Mouse (Mus musculus) liver, embryonic 13.5 days (tissue): ENCODE measurements around the gene Zwilch. TPM values are rescaled to one million over a fixed set of nuclear protein-coding genes. Genes with fewer than 3 reads are reported as not detected.

Source experiments
- ATAC-seq: fragments of 200-750 bp; cut with Nextera tagmentation; 2 replicates; pipeline ENCODE4 v1.8.0; 2017; ENCODE audit warnings: low read depth, mild to moderate bottlenecking, moderate number of reproducible peaks, moderate library complexity
- DNase-seq: peaks from one replicate; pipeline ENCODE4 v3.0.0; 2022
- H3K27ac ChIP-seq: fragments of 300-500 bp; sonication (generic); 2 replicates; pipeline ENCODE4 v1.5.1; 2015; ENCODE audit warnings: moderate library complexity, mild to moderate bottlenecking, inconsistent platforms
- H3K27me3 ChIP-seq: fragments of 300-500 bp; sonication (generic); 2 replicates; pipeline ENCODE4 v1.6.1; 2015; ENCODE audit warnings: mild to moderate bottlenecking, inconsistent platforms
- H3K36me3 ChIP-seq: fragments of 300-500 bp; sonication (generic); 2 replicates; pipeline ENCODE4 v1.6.1; 2015; ENCODE audit warnings: mild to moderate bottlenecking, inconsistent platforms
- H3K4me1 ChIP-seq: fragments of 300-500 bp; sonication (generic); replicated peaks from 2 replicates; pipeline ENCODE4 v1.6.1; 2015; ENCODE audit warnings: inconsistent platforms
- H3K4me2 ChIP-seq: fragments of 300-500 bp; sonication (generic); 2 replicates; pipeline ENCODE4 v1.6.1; 2015; ENCODE audit warnings: inconsistent platforms, mild to moderate bottlenecking, moderate library complexity
- H3K4me3 ChIP-seq: fragments of 300-500 bp; sonication (generic); replicated peaks from 2 replicates; pipeline ENCODE4 v1.5.1; 2015; ENCODE audit warnings: mild to moderate bottlenecking, inconsistent platforms
- H3K9ac ChIP-seq: fragments of 300-500 bp; sonication (generic); 2 replicates; pipeline ENCODE4 v1.6.1; 2015; ENCODE audit warnings: mild to moderate bottlenecking, inconsistent platforms
- H3K9me3 ChIP-seq: fragments of 300-500 bp; sonication (generic); replicated peaks from 2 replicates; pipeline ENCODE4 v1.6.1; 2016; ENCODE audit warnings: inconsistent platforms
- WGBS: fragments of 180-500 bp; shearing (Covaris S2); methylation state at CpG from one replicate; pipeline ENCODE4 v1.1.7; 2015; ENCODE audit not compliant: insufficient replicate concordance; 5-methylcytosine and 5-hydroxymethylcytosine counted together
- polyA plus RNA-seq: library from polyadenylated mRNA; unstranded; fragments of >200 nt; fragmentation: Nextera tagmentation; extraction: Ambion mirVana; gene quantifications from 2 replicates; pipeline ENCODE4 v1.2.1, GENCODE M21; 2015

Zwilch gene
- polyA plus RNA-seq, 1 experiment from 2014 or later = 14.7 TPM

DNA sequence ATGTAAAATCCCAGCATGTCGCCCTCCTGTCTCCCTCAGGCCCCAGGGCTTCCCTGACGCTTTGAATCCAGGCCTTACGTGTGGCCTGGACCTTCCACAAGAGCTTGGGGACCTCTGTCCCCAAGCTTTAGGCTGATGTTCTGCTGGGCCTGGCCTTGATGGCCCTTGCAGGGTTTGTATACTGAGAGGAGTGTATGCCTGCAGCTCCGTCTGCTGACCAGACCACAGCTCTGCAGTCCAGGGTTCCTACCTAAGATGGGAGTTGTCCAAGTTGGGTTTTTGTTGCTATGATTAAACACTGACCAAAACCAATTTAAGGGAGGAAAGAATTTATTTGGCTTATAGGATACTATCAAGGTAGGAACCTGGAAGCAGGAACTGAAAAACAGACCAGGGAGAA is 74.6 kb downstream of the Zwilch start:
- no peaks in the 10 kb centered on the region for H3K36me3 ChIP-seq
- no peak overlapping the region for H3K4me3 ChIP-seq
- H3K27ac ChIP-seq = no peak overlapping the region
- H3K4me1 ChIP-seq = peaks cover 8% of the 10 kb centered on the region
- no peak overlapping the region for H3K9ac ChIP-seq
- DNase-seq (no peak), ATAC-seq (no peak)
- 69% methylated on average over 4 of the region's 4 CpGs for WGBS
- H3K27me3 ChIP-seq = no peaks in the 10 kb centered on the region
- H3K4me2 ChIP-seq = no peak overlapping the region
- no peaks in the 10 kb centered on the region for H3K9me3 ChIP-seq

DNA sequence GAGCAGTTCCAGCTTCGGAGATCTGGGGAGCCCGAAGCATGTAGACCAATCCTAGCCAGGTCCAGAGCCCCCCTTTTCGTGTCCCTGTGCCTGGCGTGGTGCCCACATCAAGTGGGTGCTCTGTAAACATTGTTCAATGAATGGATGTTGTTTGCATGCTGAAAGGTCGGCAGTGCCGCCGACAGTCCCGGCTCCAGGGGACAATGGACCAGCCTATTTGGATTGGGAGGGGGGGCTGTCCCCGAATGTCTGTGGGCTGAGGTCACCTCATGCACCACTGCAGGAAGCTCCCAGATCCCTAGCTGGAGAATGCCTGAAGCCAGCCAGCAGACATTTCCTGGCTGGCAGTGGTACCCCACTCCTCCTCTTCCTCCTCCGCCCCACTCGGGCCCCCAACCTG is 78.8 kb downstream of the Zwilch start:
- Histone ChIP-seq H3K9ac (no peak overlapping the region), H3K36me3 (no peaks in the 10 kb centered on the region), H3K27ac (no peak overlapping the region), H3K27me3 (peaks cover 6% of the 10 kb centered on the region; the same call in 1 of the 2 replicates), H3K9me3 (no peaks in the 10 kb centered on the region), H3K4me2 (no peak overlapping the region), H3K4me1 (peaks cover 17% of the 10 kb centered on the region), H3K4me3 (no peak overlapping the region)
- 62% methylated on average over 11 of the region's 11 CpGs for WGBS
- DNase-seq (no peak), ATAC-seq (0 out of 2 replicates have a peak, but pooled peaks have one; percentile 34)

DNA sequence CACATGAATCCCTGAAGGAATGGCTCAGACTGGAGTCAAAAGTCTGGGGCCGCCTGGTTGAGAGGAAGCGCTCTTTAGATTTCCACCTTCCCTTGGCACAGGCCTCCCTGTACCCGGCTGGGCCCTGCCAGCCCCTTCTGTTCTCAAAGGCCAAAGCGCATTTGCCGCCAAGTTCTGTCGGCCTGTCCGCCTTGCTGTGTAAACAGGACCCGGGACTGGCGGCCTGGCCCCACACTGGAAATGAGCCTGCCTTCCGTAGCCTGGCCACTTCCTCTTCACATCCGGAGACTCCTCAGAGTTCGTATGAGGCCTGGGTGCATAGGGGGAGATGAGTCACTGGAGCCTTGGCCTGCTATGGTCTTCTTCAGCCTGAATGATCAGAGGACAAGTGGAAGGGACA is 83.9 kb downstream of the Zwilch start:
- Histone ChIP-seq H3K9me3 (no peaks in the 10 kb centered on the region), H3K27me3 (peaks cover 6% of the 10 kb centered on the region; the same call in 1 of the 2 replicates), H3K36me3 (no peaks in the 10 kb centered on the region), H3K9ac (no peak overlapping the region), H3K4me2 (no peak overlapping the region), H3K4me3 (no peak overlapping the region), H3K4me1 (peaks cover 50% of the 10 kb centered on the region), H3K27ac (peak overlapping the region; percentile 56)
- WGBS = 29% methylated on average over 12 of the region's 12 CpGs
- DNase-seq (no peak), ATAC-seq (no peak)

DNA sequence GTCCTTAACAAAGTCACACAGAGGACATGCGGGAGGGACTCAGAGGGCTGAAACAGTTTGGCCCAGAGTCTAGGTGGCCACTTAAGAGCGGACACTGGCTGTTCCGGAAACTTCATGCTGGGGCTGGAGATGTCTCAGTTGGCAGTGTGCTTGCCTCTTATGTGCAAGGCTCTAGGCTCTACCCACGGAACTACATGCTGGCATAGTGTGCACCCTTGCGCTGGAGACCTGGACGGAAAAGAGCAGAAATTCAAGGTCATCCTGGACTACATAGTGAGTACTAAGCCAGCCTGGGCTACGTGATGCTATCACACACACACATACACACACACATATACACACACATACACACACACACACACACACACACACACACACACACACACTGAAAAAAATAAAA is 84.6 kb downstream of the Zwilch start:
- ATAC-seq = no peak
- Histone ChIP-seq H3K36me3 (no peaks in the 10 kb centered on the region), H3K27me3 (peaks cover 6% of the 10 kb centered on the region; the same call in 1 of the 2 replicates), H3K9me3 (no peaks in the 10 kb centered on the region), H3K4me3 (no peak overlapping the region), H3K27ac (peak overlapping the region; percentile 56; the same call in 1 of the 2 replicates), H3K4me2 (no peak overlapping the region), H3K9ac (no peak overlapping the region), H3K4me1 (peaks cover 55% of the 10 kb centered on the region)
- WGBS = 85% methylated on average over 7 of the region's 7 CpGs
- DNase-seq = no peak

DNA sequence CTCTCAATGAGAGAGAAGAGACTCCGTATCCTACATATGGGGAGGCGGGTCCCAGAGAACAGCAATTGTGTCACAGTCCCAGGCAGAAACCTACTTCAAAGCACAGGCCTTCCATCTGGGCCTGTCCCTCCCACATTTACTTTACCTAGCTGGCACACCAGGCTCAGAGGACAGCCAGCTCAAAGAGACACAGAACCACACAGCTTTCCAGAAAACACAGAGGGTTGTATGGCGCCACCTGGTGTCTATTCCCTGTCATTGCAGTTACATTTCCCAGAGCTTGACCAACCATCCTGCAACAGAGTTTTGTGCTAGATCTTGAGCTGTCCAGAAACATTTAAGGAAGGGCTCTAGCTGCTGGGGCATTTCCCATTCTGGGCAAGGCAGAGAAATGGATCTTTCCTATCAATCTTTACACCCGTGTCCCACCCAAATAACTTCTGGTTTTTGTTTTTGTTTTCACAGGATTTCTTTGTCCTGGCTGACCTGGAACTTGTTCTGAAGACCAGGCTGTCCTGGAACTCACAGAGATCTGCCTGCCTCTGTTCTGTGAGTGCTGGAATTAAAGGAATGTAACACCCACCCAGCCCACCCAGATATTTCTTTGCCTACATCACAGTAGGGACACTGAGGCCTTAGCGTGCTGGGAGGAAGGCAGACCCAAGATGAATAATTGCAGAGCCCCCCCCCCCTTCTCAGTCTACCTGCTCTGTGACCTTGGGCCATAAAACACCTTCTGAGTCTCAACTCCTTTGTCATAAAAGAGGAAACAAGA is 85.3 kb downstream of the Zwilch start:
- Histone ChIP-seq H3K9ac (peak overlapping the region; percentile 88), H3K27me3 (peaks cover 2% of the 10 kb centered on the region; the same call in 1 of the 2 replicates), H3K4me3 (no peak overlapping the region), H3K9me3 (no peaks in the 10 kb centered on the region), H3K4me1 (peaks cover 61% of the 10 kb centered on the region), H3K36me3 (no peaks in the 10 kb centered on the region), H3K27ac (peak overlapping the region; percentile 96), H3K4me2 (peak overlapping the region; percentile 81; the same call in 1 of the 2 replicates)
- WGBS = 50% methylated on average over 5 of the region's 5 CpGs
- DNase-seq (peak; percentile 62), ATAC-seq (no peak)

Other genes starting within 250 kb of the Zwilch start
- gene Smad6, start 151.0 kb downstream of the Zwilch start, polyA plus RNA-seq = 2.5 and 2.8 TPM in 2 replicates
- gene Lctl, start 56.0 kb downstream of the Zwilch start, polyA plus RNA-seq = not detected in 2 replicates
- gene Rpl4, start 271 bp upstream of the Zwilch start, polyA plus RNA-seq = 1,021 and 1,130 TPM in 2 replicates
- 16.6 and 16.9 TPM in 2 replicates for gene Snapc5, start 6.2 kb upstream of the Zwilch start, polyA plus RNA-seq
- 1.0 TPM in 2 replicates for gene Uchl4, start 62.1 kb upstream of the Zwilch start, polyA plus RNA-seq
- 32.5 and 34.1 TPM in 2 replicates for gene Map2k1, start 80.5 kb upstream of the Zwilch start, polyA plus RNA-seq
- 284 and 311 TPM in 2 replicates for gene Tipin, start 108.5 kb upstream of the Zwilch start, polyA plus RNA-seq
- gene Dis3l, start 168.2 kb upstream of the Zwilch start, polyA plus RNA-seq = 9.8 and 12.0 TPM in 2 replicates
- 0.23 and 0.38 TPM in 2 replicates for gene Megf11, start 212.5 kb upstream of the Zwilch start, polyA plus RNA-seq